Mouse (Mus musculus): Measurements from ENCODE around the gene Pus7. TPM values are rescaled to one million over a fixed set of nuclear protein-coding genes. Genes with fewer than 3 reads are reported as not detected.

Pus7 gene
- total RNA-seq (2014; fragmentation: Nextera tagmentation) (44.4 and 45.8 TPM in 2 replicates), total RNA-seq (2017) (50.5 and 64.7 TPM in 2 replicates)

- ATAC-seq (replicated peaks; ENCODE audit: poor library complexity, severe bottlenecking) = peak; percentile 80
Observed at GRCm38 (mm10) chr5:23782931-23783877, at the start of gene Pus7. Pus7 (minus strand) TSS chr5:23783711.

- peak; percentile 74 for ATAC-seq (replicated peaks; ENCODE audit: poor library complexity, severe bottlenecking)
Observed at GRCm38 (mm10) chr5:23830897-23831752, 47.6 kb upstream of the Pus7 start.

GRCm38 (mm10) chr5:23826321-23827004 lies 43.0 kb upstream of the Pus7 start:
- ATAC-seq (replicated peaks; ENCODE audit: poor library complexity, severe bottlenecking) = peak; percentile 97

- ATAC-seq (replicated peaks; ENCODE audit: poor library complexity, severe bottlenecking) = peak; percentile 40; the same call in 1 of the 2 replicates
Observed at GRCm38 (mm10) chr5:23824171-23824733, 40.7 kb upstream of the Pus7 start.

GRCm38 (mm10) chr5:23822306-23822705 lies 38.8 kb upstream of the Pus7 start:
- no peak for ATAC-seq (replicated peaks; ENCODE audit: poor library complexity, severe bottlenecking)

- no peak for ATAC-seq (replicated peaks; ENCODE audit: poor library complexity, severe bottlenecking)
Observed at GRCm38 (mm10) chr5:23816681-23817080, 33.2 kb upstream of the Pus7 start.

- no peak for ATAC-seq (replicated peaks; ENCODE audit: poor library complexity, severe bottlenecking)
Observed at GRCm38 (mm10) chr5:23814841-23815240, 31.3 kb upstream of the Pus7 start.

GRCm38 (mm10) chr5:23792726-23793125 lies 9.2 kb upstream of the Pus7 start:
- ATAC-seq (replicated peaks; ENCODE audit: poor library complexity, severe bottlenecking) = no peak

GRCm38 (mm10) chr5:23789078-23789612 lies 5.6 kb upstream of the Pus7 start:
- no peak for ATAC-seq (replicated peaks; ENCODE audit: poor library complexity, severe bottlenecking)

GRCm38 (mm10) chr5:23788390-23788830 lies 4.9 kb upstream of the Pus7 start:
- no peak for ATAC-seq (replicated peaks; ENCODE audit: poor library complexity, severe bottlenecking)

- peak; percentile 89 for ATAC-seq (replicated peaks; ENCODE audit: poor library complexity, severe bottlenecking)
Observed at GRCm38 (mm10) chr5:23787536-23788389, 4.3 kb upstream of the Pus7 start, which contains the start of gene Rint1. Rint1 (plus strand) TSS chr5:23787711.

GRCm38 (mm10) chr5:23782051-23782810 lies 1.3 kb downstream of the Pus7 start:
- no peak for ATAC-seq (replicated peaks; ENCODE audit: poor library complexity, severe bottlenecking)

- ATAC-seq (replicated peaks; ENCODE audit: poor library complexity, severe bottlenecking) = no peak
Observed at GRCm38 (mm10) chr5:23781172-23781571, 2.3 kb downstream of the Pus7 start.

GRCm38 (mm10) chr5:23780516-23780915 lies 3.0 kb downstream of the Pus7 start:
- ATAC-seq (replicated peaks; ENCODE audit: poor library complexity, severe bottlenecking) = no peak

- ATAC-seq (replicated peaks; ENCODE audit: poor library complexity, severe bottlenecking) = 0 out of 2 replicates have a peak, but pooled peaks have one; percentile 22
Observed at GRCm38 (mm10) chr5:23774186-23774585, 9.3 kb downstream of the Pus7 start.

- no peak for ATAC-seq (replicated peaks; ENCODE audit: poor library complexity, severe bottlenecking)
Observed at GRCm38 (mm10) chr5:23771105-23771504, 12.4 kb downstream of the Pus7 start.

- no peak for ATAC-seq (replicated peaks; ENCODE audit: poor library complexity, severe bottlenecking)
Observed at GRCm38 (mm10) chr5:23764557-23764956, 19.0 kb downstream of the Pus7 start.

- no peak for ATAC-seq (replicated peaks; ENCODE audit: poor library complexity, severe bottlenecking)
Observed at GRCm38 (mm10) chr5:23762531-23762930, 21.0 kb downstream of the Pus7 start.

Data from granulocyte monocyte progenitor cell, adult 5-6 weeks (primary cell).